Mouse (Mus musculus) cerebellum, adult 2 months (tissue): ENCODE results near the gene Syt17.

Experiments used
- CTCF ChIP-seq: fragments of 200-500 bp; IDR thresholded peaks from 2 replicates; pipeline ENCODE4 v1.5.1; 2011; ENCODE audit warnings: low read depth, mild to moderate bottlenecking, control low read depth, low read length, moderate library complexity, borderline replicate concordance; ENCODE audit not compliant: insufficient read depth
- POLR2A ChIP-seq: fragments of 200-500 bp; IDR thresholded peaks from 2 replicates; pipeline ENCODE4 v1.6.1; 2011; ENCODE audit warnings: low read length, control low read depth, borderline replicate concordance; ENCODE audit not compliant: insufficient read depth

GRCm38 (mm10) chr7:118490666-118491430 lies 42.8 kb upstream of the Syt17 start:
- no peak for TF ChIP-seq POLR2A
- TF ChIP-seq CTCF = no peak
